Mouse (Mus musculus) lung, embryonic 14.5 days (tissue): ENCODE data around the gene Fggy. TPM values are rescaled to one million over a fixed set of nuclear protein-coding genes. Genes with fewer than 3 reads are reported as not detected.

Source experiments
- ATAC-seq: fragments of 200-750 bp; cut with Nextera tagmentation; 2 replicates; pipeline ENCODE4 v1.8.0; 2017; ENCODE audit warnings: mild to moderate bottlenecking, moderate TSS enrichment, moderate library complexity; ENCODE audit not compliant: insufficient read depth
- DNase-seq: peaks from one replicate; pipeline ENCODE4 v3.0.0-alpha.2; 2015
- H3K27ac ChIP-seq: fragments of 300-500 bp; sonication (generic); 2 replicates; pipeline ENCODE4 v1.5.1; 2014; ENCODE audit warnings: low read depth, mild to moderate bottlenecking, moderate library complexity
- H3K27me3 ChIP-seq: fragments of 300-500 bp; sonication (generic); 2 replicates; pipeline ENCODE4 v1.6.1; 2014; ENCODE audit warnings: low read length, control low read depth; ENCODE audit not compliant: insufficient read depth
- H3K36me3 ChIP-seq: fragments of 300-500 bp; sonication (generic); 2 replicates; pipeline ENCODE4 v1.6.1; 2014; ENCODE audit warnings: control low read depth; ENCODE audit not compliant: insufficient read depth
- H3K4me1 ChIP-seq: fragments of 300-500 bp; sonication (generic); 2 replicates; pipeline ENCODE4 v1.6.1; 2014; ENCODE audit warnings: antibody characterized with exemption, control low read depth; ENCODE audit not compliant: insufficient read depth
- H3K4me2 ChIP-seq: fragments of 300-500 bp; sonication (generic); 2 replicates; pipeline ENCODE4 v1.6.1; 2014; ENCODE audit warnings: mild to moderate bottlenecking
- H3K4me3 ChIP-seq: fragments of 300-500 bp; sonication (generic); 2 replicates; pipeline ENCODE4 v1.5.1; 2014; ENCODE audit warnings: low read depth, low read length
- H3K9ac ChIP-seq: fragments of 300-500 bp; sonication (generic); 2 replicates; pipeline ENCODE4 v1.6.1; 2014
- H3K9me3 ChIP-seq: fragments of 300-500 bp; sonication (generic); 2 replicates; pipeline ENCODE4 v1.6.1; 2016; ENCODE audit warnings: low read depth, low read length, control low read depth
- CTCF ChIP-seq: IDR thresholded peaks from 2 replicates; pipeline ENCODE4 v1.5.1; 2016; ENCODE audit warnings: antibody characterized with exemption, low read depth
- whole genome bisulfite sequencing: fragments of 180-500 bp; shearing (Covaris S2); extraction: QIAGEN DNeasy Blood & Tissue Kit; methylation state at CpG from one replicate; pipeline ENCODE4 v1.1.7; 2014; 5-methylcytosine and 5-hydroxymethylcytosine counted together
- polyA plus RNA-seq: library from polyadenylated mRNA; unstranded; fragments of >200 nt; fragmentation: Nextera tagmentation; extraction: Ambion mirVana; gene quantifications from 2 replicates; pipeline ENCODE4 v1.2.1, GENCODE M21; 2014

The Fggy gene
- polyA plus RNA-seq, 1 experiment from 2014 or later = 9.8 TPM

DNA sequence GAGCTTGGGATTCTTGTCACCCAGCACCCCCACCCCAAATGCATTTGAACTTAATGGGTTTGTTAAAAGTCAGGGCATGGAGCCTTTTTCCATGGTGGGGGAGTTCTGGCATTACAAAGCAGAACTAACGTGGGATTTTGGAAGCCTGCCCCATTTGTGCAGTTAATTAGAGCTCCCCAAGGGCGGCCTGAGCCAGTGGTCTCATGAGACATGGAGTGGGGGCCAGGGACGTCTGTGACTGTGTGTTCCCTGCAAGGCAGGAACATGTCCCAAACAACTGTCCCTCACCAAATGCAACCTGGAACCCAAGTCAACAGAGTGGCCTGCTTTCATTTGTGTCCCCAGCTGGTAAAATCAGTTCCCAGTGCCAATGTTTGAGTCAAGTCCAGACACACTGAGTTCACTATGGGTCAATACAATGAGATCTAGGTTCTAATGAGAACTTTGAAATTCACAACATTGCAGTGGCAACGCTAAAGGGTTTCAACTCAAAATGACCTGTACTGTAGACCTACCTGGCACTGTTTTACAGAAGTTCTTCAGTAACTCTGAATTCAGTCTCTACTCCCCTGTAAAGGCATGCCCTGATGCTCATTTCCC is 324.5 kb downstream of the Fggy start:
- no peak for TF ChIP-seq CTCF
- Histone ChIP-seq H3K9me3 (no peaks in the 10 kb centered on the region), H3K4me3 (no peak overlapping the region), H3K27me3 (no peaks in the 10 kb centered on the region), H3K4me2 (no peak overlapping the region), H3K27ac (no peak overlapping the region), H3K4me1 (no peaks in the 10 kb centered on the region), H3K9ac (no peak overlapping the region), H3K36me3 (no peaks in the 10 kb centered on the region)
- no peak for ATAC-seq
- WGBS = 55% methylated on average over 4 of the region's 4 CpGs
- no peak for DNase-seq

GRCm38 (mm10) chr4:95884184-95885145 is 327.2 kb downstream of the Fggy start:
- ATAC-seq (peak; percentile 40; the same call in 1 of the 2 replicates), DNase-seq (no peak)
- no peak overlapping the region for H3K27ac ChIP-seq
- 70% methylated on average over 4 of the region's 4 CpGs for WGBS
- no peak for TF ChIP-seq CTCF
- no peak overlapping the region for H3K4me3 ChIP-seq
- H3K27me3 ChIP-seq = no peaks in the 10 kb centered on the region
- no peak overlapping the region for H3K9ac ChIP-seq
- no peaks in the 10 kb centered on the region for H3K36me3 ChIP-seq
- no peaks in the 10 kb centered on the region for H3K4me1 ChIP-seq
- no peak overlapping the region for H3K4me2 ChIP-seq
- no peaks in the 10 kb centered on the region for H3K9me3 ChIP-seq

DNA sequence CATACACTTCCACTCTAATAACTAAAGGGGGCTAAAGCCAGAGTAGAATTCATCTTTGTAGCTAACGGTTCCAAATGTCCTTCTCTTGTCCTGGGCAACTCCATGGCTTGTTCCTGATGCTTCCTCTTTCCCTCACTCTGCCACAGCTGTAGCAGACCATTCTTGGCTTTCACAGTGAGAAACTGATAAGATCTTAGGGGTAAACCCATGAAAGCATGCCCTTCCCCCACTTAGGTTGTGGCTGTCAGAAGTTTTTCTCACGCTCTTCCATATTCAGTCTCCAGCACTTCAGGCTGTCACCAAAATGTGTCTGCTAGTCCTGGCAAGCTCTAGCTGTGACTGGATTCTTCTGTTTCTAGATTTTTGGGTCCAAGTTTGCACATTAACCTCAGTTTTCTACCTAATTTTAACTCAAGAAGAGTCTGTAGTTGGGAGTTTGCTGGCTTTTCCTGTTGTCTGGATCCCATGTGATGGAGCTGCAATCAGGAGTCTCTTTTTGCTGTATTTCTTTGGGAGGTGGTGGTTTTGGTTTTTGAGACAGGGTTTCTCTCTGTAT is 338.0 kb downstream of the Fggy start:
- DNase-seq (peak; percentile 82), ATAC-seq (peak; percentile 66)
- H3K9ac ChIP-seq = no peak overlapping the region
- H3K4me3 ChIP-seq = no peak overlapping the region
- H3K27ac ChIP-seq = peak overlapping the region; percentile 65
- H3K4me1 ChIP-seq = peaks cover 23% of the 10 kb centered on the region
- H3K27me3 ChIP-seq = no peaks in the 10 kb centered on the region
- no peaks in the 10 kb centered on the region for H3K9me3 ChIP-seq
- 52% methylated on average over 2 of the region's 2 CpGs for WGBS
- no peak overlapping the region for H3K4me2 ChIP-seq
- no peaks in the 10 kb centered on the region for H3K36me3 ChIP-seq
- TF ChIP-seq CTCF = no peak

- Histone ChIP-seq H3K36me3 (no peaks in the 10 kb centered on the region), H3K4me2 (no peak overlapping the region), H3K9me3 (no peaks in the 10 kb centered on the region), H3K9ac (no peak overlapping the region), H3K4me3 (no peak overlapping the region), H3K4me1 (peaks cover 26% of the 10 kb centered on the region), H3K27me3 (no peaks in the 10 kb centered on the region), H3K27ac (peak overlapping the region; percentile 63)
- 0 out of 2 replicates have a peak, but pooled peaks have one; percentile 13 for ATAC-seq
- DNase-seq = peak; percentile 71
- no peak for TF ChIP-seq CTCF
- 18% methylated on average over 5 of the region's 5 CpGs for WGBS
These were observed 339.3 kb downstream of the Fggy start for GRCm38 (mm10) chr4:95896571-95896970.

DNA sequence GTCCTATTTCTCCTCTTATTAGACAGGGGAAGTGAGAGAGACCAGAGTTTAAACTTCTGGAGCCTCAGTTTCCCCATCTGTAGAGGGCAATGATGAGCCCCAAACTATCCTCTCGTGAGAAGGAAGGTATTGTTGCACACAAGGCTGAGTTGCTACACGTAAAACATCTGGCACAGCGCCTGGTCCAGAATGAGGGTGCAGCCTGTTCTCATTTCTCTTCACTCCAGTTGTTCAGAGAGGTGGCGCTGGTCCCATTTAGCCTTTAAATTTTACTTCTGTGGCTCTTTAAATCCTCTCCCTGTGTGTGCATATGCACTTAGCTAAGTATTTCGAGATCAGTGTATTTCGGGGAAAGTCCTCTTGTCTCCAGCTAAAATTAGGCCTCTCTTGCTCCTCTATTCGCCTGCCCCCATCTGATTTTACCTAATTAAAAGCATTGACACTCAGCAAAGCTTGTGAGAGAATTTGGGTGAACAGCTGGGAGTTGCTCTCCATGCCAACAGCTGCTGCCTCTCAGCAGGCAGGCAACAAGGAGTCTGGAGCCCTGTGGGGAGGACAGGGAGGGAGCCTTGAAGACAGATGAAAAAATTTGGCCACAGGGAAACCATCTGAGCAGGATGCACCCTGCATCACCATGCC is 340.0 kb downstream of the Fggy start:
- WGBS = 49% methylated on average over 7 of the region's 7 CpGs
- peak overlapping the region; percentile 63; the same call in 1 of the 2 replicates for H3K27ac ChIP-seq

GRCm38 (mm10) chr4:95898714-95899113 is 341.4 kb downstream of the Fggy start:
- no peaks in the 10 kb centered on the region for H3K9me3 ChIP-seq
- H3K36me3 ChIP-seq = no peaks in the 10 kb centered on the region
- WGBS = 35% methylated on average over 6 of the region's 6 CpGs
- ATAC-seq (no peak), DNase-seq (no peak)
- no peaks in the 10 kb centered on the region for H3K27me3 ChIP-seq
- TF ChIP-seq CTCF = no peak
- H3K27ac ChIP-seq = no peak overlapping the region
- no peak overlapping the region for H3K9ac ChIP-seq
- H3K4me1 ChIP-seq = peaks cover 26% of the 10 kb centered on the region
- H3K4me2 ChIP-seq = no peak overlapping the region
- H3K4me3 ChIP-seq = no peak overlapping the region

More for the DNA sequence above, 340.0 kb downstream of the Fggy start:
- Histone ChIP-seq H3K36me3 (no peaks in the 10 kb centered on the region), H3K9ac (no peak overlapping the region), H3K9me3 (no peaks in the 10 kb centered on the region), H3K4me1 (peaks cover 26% of the 10 kb centered on the region), H3K27me3 (no peaks in the 10 kb centered on the region), H3K4me3 (no peak overlapping the region), H3K4me2 (no peak overlapping the region)
- DNase-seq = peak; percentile 76
- ATAC-seq = peak; percentile 66
- peak; percentile 19; the same call in 1 of the 2 replicates for TF ChIP-seq CTCF
